Mouse (Mus musculus) megakaryocyte, embryonic 14.5 days (primary cell): ENCODE results near the gene Gm13271.

Experiments used
- FLI1 ChIP-seq: IDR thresholded peaks from 2 replicates; pipeline ENCODE4 v1.6.1; 2012; ENCODE audit warnings: low read length, inconsistent platforms, mixed read lengths
- GATA1 ChIP-seq: IDR thresholded peaks from 3 replicates; pipeline ENCODE4 v1.6.1; 2012; ENCODE audit warnings: mixed read lengths, low read length, inconsistent platforms, borderline replicate concordance

GRCm38 (mm10) chr4:88727324-88727723 lies 27.3 kb upstream of the Gm13271 start:
- TF ChIP-seq GATA1: no peak
- no peak for TF ChIP-seq FLI1
